Mouse (Mus musculus): ENCODE results near the gene Pld2.

- TF ChIP-seq POLR2A (IDR thresholded peaks at IDR 0.05; ENCODE audit: borderline replicate concordance, extremely low read depth, insufficient read depth, insufficient read length, poor library complexity, severe bottlenecking) (no peak), CTCF (IDR thresholded peaks at IDR 0.05; ENCODE audit: borderline replicate concordance, extremely low read depth, insufficient read depth, insufficient read length) (no peak)
These were observed 20.9 kb upstream of the Pld2 start, which contains the start of gene Gltpd2 for GRCm38 (mm10) chr11:70518923-70519322.

Data from brain, embryonic 14.5 days (tissue).